Comparison of ENCODE assay signal across 9 mouse cellular contexts in genomic region chr6:18031509-18032010, GRCm38 (mm10). TPM values are rescaled to one million over a fixed set of nuclear protein-coding genes. Genes with fewer than 3 reads are reported as not detected.
A peak's percentile ranks its signal among the peaks of the same experiment; 100 is the strongest.
DNase-seq lines count a peak whose midpoint lies in the region; ATAC-seq and TF ChIP-seq lines count a peak whose summit lies in the region.
"Had no signal": no experiment of that assay in that cellular context is flagged by ENCODE, and none has a peak within 500 bp of the region (broad histone marks: within the 10 kb centered on the region; RNA-seq: fewer than 3 reads in every experiment).

No protein-coding gene starts in this region.

- intact Hi-C loops in gastrocnemius, adult 2 months (cut with DNase I) = no loop called here
- intact Hi-C loops in left cerebral cortex, postnatal 25 days (cut with DNase I) = no loop called here

- 1% methylated on average over 29 of the region's 29 CpGs for WGBS in hindbrain, embryonic 12.5 days

- no peaks in the 10 kb centered on the region for H3K9me3 ChIP-seq in hindbrain, embryonic 12.5 days (replicated peaks)

- no peak for TF ChIP-seq CTCF in gastrocnemius, adult 2 months (IDR thresholded peaks at IDR 0.05)

- H3K9ac ChIP-seq in hindbrain, embryonic 12.5 days = 0 out of 2 replicates have a peak overlapping the region, but pooled peaks have one; percentile 28

- peak overlapping the region; percentile 31; the same call in 1 of the 2 replicates for H3K27ac ChIP-seq in gastrocnemius, adult 2 months
- no peak overlapping the region for H3K27ac ChIP-seq in hindbrain, embryonic 12.5 days

- H3K27me3 ChIP-seq in hindbrain, embryonic 12.5 days = peaks cover 49% of the 10 kb centered on the region

- peak; percentile 66 to 75 for DNase-seq in left cerebral cortex, adult 18-20 months (ENCODE audit: low spot score in 2 of 2)
- DNase-seq in left cerebral cortex, adult 11 months (ENCODE audit: low spot score) = no peak
- peak; percentile 72 for DNase-seq in gastrocnemius, adult 2 months
- peak; percentile 28 to 75 for DNase-seq in left cerebral cortex, postnatal 25 days (ENCODE audit: low spot score in 2 of 2)
- peak; percentile 71 to 90 for DNase-seq in lung, postnatal 4 days
- peak; percentile 77 for DNase-seq in right cerebral cortex, adult 18-20 months
- no peak for DNase-seq in spleen, postnatal 36 days (ENCODE audit: low spot score in 2 of 2)

- peak overlapping the region; percentile 64 for H3K4me3 ChIP-seq in gastrocnemius, adult 2 months
- H3K4me3 ChIP-seq in hindbrain, embryonic 12.5 days = peak overlapping the region; percentile 47

- H3K4me2 ChIP-seq in hindbrain, embryonic 12.5 days (replicated peaks) = peak overlapping the region; percentile 71

- H3K36me3 ChIP-seq in hindbrain, embryonic 12.5 days = no peaks in the 10 kb centered on the region

- peaks cover 24% of the 10 kb centered on the region for H3K4me1 ChIP-seq in hindbrain, embryonic 12.5 days

- ATAC-seq in hindbrain, embryonic 12.5 days (ENCODE audit: low FRiP score) = peak; percentile 61

RNA-seq across cellular contexts. Expression of gene Wnt2, which starts 1.2 kb away (rescaled TPM):
- 1 to 10 TPM; 6.4 to 6.9 TPM for total RNA-seq in left cerebral cortex, adult 18-20 months (2021)
- under 1 TPM; 0.31 to 0.59 TPM for total RNA-seq in gastrocnemius, adult 2 months (2021)
- polyA plus RNA-seq in hindbrain, embryonic 12.5 days (2016; fragmentation: Nextera tagmentation; extraction: Ambion mirVana) = 1.6 and 1.9 TPM in 2 replicates
- 1 to 10 TPM; 5.9 to 7.0 TPM for total RNA-seq in left cerebral cortex, postnatal 25 days (2021)
- total RNA-seq: MEL had no signal

Comparison
In these comparisons a context has a peak if more than half of its experiments do, and no peak if none do; other contexts are left out.
1. DNase-seq: peak in left cerebral cortex, adult 18-20 months (2 of 2), gastrocnemius, adult 2 months (single experiment), left cerebral cortex, postnatal 25 days (2 of 2), lung, postnatal 4 days (2 of 2) and right cerebral cortex, adult 18-20 months (single experiment); none in left cerebral cortex, adult 11 months (single experiment) and spleen, postnatal 36 days (0 of 2).
2. RNA of gene Wnt2, which starts 1.2 kb away (total RNA-seq): 5.9 to 7.0 TPM in left cerebral cortex, postnatal 25 days and 6.4 to 6.9 TPM in left cerebral cortex, adult 18-20 months; 0.31 to 0.59 TPM in gastrocnemius, adult 2 months; every median in the first group is over 4 times any median in the second.